Mouse (Mus musculus) layer of hippocampus, postnatal 36 days (tissue): ENCODE results near the gene Rnf157. TPM values are rescaled to one million over a fixed set of nuclear protein-coding genes. Genes with fewer than 3 reads are reported as not detected.

Source experiments
- DNase-seq, 2 experiments: peaks; one replicate each; pipeline ENCODE4 v3.0.0; 2022
- total RNA-seq, 2 experiments: library from RNA; stranded (reverse); gene quantifications; 2 replicates each; pipeline ENCODE4 v1.2.3; 2021

Gene Rnf157
- total RNA-seq, 2 experiments from 2014 or later, result 212 to 247 TPM

GRCm38 (mm10) chr11:116336393-116336792 is 76.4 kb downstream of the Rnf157 start:
- no peak for DNase-seq

DNA sequence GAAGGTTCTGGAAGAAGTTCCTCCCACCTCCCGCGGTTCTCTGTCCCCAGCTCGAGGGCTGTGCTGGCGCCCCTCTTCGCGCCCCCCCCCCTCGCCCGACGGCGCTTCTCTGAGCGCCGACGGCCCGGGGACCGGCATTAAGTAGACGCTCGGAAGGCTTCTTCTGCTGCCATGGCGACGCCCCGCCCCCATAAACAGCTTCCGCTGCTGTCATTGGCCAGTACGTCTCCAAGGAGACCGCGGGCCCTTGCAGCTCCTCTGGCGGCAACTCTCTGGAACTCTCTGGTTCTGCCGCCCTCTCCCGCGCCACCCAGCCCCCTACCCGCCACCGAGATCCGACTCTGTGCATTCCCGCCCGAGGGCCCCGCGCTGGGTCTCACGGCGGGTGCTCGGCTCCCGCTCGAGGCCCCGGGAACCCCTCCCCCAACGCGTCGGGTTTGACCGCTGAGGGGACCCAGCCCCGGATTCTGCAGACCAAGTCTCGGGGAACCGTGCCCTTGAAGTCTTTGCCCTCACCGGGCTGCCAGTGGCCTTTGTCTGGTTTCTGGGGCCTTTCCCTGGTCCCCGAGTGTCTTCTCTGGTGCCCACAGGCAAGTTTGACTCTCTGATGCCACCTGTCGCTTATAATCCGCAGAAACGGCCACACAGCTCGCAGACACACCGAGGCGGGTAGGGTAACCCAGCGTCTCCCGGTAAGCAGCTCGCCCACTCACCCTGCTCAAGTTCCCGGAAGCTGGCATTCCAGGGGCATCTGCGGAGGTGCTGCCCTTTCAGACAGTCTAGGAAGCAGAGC is 77.4 kb downstream of the Rnf157 start, which contains the start of gene Foxj1:
Gene Foxj1, minus strand, starts transcription at position 156 of the 793 bp plus-strand sequence.
- DNase-seq, result peak; percentile 96

DNA sequence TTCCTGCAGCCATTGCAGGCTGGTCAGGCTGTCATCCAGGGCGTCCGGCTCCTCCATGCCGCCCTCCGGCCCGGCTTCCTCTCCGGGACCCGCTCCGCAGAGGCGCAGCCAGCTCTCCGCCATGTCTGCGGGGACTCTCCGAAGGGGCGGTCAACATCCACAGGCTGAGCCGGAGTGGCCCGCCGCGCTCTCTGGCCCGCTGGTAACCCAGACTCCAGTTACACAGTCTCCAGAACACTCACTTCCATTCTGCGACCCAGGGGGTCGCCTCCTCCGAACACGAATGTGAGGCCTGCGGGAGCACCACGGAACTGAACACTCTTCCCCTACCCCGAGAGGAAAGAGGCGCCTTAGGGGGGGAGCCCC is 78.4 kb downstream of the Rnf157 start:
- DNase-seq, result no peak

DNA sequence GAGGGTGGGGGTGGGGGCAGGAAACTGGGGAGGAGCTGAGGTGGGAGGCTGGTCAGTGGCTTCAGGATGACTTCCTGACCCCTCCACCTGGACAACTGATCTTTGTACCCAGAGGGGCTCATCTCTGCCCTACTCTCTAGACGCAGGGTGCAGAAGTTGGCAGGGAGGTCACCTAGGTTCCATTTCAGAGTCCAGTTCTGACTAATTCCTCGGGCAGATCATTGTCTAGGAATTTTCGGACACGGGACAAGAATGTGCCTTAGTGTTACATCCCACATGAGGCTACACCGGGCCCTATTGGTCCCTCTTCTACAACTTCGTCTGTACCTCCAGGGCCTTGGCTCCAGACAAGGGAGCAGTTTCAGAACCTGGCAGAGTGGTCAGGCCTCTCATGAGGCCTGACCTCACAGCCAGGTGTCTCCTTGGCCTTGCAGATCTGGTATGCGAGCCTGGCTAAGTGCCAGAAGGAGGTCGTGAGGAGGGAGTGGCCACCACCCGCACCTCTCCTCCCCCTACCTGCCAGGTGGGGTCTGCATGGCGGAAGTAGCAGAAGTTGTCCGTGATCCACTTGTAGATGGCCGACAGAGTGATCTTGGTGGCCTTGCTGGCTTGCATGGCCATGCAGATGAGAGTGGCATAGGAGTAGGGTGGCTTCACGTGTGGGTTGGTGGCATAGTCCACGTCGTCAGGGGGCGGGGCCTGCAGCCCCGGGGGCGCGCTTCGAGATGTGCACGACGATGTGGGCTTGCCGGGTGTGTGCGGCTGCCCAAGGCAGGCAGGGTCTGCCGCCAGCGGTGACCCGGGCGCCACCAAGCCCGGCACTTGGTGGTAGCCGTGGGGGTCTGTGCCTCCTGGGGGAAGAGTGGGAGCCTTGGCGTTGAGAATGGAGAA is 79.1 kb downstream of the Rnf157 start:
- DNase-seq, result no peak

- DNase-seq, result no peak
Observed at GRCm38 (mm10) chr11:116332983-116333270, 79.9 kb downstream of the Rnf157 start.

GRCm38 (mm10) chr11:116332232-116332982 is 80.4 kb downstream of the Rnf157 start:
- DNase-seq, result peak in 1 of 2 experiments; percentile 46

- DNase-seq, result no peak
Observed at GRCm38 (mm10) chr11:116330211-116330518, 82.7 kb downstream of the Rnf157 start.

DNA sequence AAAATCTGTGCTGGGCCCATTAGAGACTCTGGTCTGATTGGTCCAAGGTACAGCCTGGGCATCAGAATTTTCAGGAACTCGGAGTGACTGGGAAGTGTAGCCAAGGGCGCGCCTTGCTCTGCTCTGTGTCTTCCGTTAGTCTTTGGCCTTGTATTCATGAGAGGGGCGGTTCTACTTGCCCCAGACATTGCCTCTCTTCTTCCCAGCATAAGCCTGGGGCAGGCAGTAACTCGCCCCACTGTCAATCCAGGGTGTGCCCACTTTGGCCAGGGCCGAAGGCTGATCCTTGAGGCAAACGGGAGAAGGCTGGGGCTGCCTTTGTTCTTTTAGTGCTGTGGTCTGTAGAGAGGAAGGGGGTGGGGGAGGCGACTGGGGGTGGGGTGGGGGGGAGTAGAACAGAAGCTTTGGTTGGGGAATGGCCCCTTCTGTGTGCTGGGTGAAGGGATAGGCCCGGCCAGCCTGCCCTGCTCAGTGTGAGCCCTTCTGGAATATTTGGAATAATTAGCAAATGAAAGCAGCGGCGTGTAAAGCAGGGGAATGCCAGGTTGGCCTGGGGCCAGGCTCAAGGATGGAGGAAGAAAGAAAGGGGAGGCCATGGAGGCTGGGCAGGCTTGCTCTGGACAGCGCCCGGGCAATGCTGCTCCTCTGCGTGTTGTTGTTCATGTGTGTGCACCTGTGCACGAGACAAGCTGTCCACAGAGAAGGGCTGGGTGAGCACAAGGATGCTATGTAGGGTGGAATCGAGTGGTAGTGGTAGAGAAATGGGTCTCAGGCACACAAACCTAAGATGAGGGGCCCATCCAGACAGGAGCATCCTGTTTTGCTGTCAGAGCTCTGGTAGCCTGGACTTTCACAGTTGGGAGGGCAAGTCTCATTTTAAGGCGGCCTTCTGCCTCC is 83.3 kb downstream of the Rnf157 start:
- no peak for DNase-seq

DNA sequence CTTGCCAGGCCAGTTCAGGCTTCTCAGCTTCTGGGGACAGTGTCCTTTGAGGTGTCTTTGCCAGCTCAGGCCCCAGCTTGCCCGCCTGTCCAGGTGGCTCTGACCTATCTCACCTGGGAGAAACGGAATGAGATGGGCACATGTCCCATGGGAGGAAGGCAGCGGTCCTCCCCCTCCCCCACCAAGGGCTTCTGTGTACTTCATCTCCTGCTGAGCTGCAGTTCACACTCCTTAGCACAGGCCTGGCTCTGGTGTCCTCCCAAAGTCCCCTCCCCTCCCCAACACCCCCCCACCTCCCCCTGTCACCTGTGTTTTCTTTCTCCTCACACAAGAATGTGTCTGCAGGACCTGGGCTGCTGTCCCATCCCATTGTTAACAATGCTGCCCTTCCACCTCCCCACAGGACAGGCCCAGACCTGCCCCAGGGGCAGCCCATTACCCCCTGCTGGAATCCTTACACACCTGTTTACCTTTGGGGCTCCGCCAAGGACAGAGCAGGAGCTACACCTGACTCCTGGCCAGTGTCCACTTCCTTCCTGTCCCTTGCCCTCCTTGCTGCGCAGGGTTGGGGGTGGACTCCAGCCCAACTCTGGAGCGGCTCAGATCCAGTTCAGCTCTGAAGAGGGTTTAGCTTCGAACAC is 85.7 kb downstream of the Rnf157 start:
- DNase-seq, result no peak

GRCm38 (mm10) chr11:116318719-116319659 is 93.8 kb downstream of the Rnf157 start:
- DNase-seq, result peak; percentile 82 to 86

GRCm38 (mm10) chr11:116312359-116312758 is 100.5 kb downstream of the Rnf157 start:
- no peak for DNase-seq

DNA sequence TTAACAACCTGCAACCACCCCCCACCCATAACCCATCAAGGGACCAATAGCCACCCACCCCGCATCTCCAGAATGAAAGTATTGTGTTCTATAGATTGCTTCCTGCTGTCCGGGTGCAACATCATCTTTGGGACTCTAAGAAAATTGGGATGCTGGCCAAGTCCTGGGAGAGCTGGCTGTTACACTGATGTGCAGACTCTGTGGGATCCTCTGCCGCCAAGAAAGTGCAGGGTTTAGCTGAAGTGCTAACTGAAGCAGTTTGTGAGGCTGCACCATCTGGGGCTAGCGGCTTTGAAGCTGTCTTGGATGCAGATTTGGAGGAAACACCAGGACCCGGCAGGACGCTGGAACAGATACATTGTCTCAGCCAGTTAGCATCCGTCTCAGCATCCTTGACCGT is 101.7 kb downstream of the Rnf157 start:
- no peak for DNase-seq

DNA sequence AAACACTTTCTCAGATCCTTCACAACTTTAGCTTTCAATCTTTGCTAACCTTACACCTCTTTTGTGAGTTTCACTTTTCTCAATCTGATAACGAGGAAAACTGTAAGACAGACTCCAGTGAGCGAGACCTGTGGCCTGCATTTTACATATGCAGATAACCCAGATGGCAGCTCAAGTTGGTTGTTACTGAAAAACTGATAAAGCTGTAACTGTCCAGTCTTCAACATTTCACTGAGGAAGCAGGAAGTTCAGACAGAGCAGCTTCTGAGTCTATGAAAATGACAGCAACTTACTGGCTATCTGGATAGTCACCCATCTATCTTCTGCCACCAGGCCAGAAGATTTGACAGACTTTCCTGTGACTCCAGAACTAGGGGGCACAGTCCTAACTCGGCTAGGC is 103.2 kb downstream of the Rnf157 start:
- no peak for DNase-seq

GRCm38 (mm10) chr11:116307762-116308531 is 104.9 kb downstream of the Rnf157 start:
- DNase-seq, result no peak

DNA sequence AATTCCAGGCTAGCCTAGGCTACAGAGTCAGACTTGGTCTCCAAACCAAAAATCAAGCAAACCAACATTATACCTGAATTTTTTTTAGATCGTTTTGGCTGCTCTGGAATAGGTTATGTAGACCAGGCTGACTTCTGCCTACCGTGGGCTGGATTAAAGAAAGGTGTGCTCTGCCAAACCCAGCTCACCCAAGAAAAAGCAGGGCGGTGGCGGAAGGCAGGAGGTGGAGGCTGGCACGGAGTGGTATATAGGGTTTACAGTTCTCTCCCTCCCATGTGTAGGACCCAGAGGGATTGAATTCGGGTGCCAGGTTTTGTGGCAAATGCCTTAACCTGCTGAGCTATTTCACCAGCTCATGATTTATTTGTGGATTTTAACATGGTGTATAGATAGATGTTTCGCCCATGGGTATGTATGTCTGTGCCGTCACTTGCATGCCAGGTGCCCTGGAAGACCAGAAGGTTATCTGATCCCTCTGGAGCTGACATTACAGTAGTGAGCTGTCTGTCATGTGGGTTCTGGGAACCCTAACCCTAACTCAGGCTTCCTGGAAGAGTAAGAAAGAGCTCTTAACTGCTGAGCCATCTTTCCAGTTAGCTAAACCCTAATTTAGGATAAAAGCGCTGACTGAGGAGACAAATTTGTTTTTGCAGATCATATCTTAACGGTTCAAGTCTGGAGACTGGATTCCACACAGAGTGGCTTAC is 105.7 kb downstream of the Rnf157 start, which contains the start of gene Exoc7:
Gene Exoc7, minus strand, starts transcription at position 215 of the 707 bp plus-strand sequence.
- DNase-seq, result no peak

DNA sequence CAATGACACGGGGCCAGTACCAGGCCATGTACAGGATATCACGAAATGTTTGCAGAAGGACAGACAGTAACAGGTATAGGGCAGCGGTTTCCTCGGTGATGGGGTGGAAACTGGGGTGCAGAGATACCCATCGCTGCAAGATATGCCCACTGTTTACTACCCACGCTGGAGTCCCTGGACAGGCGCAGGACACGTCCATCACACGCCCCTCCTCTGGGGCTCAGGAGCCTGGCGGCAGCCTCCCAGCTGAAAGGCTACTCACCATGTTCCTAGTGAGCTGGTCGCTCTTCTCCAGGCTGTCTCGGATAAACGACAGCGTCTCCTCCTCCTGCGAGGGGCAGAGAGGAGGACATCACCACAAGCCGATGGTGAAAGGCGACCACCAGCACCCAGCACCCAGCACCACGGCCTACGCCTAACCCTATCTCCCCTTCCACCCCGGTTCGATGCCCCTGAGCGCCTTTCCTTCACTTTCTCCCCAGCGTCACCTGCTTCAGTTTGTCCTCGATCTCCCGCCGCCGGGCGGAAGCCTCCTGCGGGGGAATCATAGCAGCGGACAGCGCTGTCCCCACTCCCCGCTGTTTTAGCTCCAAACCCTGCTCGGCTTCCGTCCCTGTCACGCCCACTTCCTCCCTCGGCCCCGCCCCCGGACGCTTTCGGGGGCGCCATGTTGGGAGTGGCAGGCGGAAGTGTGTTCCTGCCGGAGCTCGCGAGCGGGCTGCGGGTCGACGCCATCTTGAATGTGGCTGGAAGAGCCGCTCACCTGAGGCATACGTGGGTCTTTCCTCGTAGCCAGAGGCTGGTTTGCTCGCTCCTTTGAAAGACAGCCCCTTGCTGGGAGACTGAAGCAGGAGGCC is 106.5 kb downstream of the Rnf157 start:
- peak; percentile 88 to 90 for DNase-seq

GRCm38 (mm10) chr11:116305423-116305822 is 107.4 kb downstream of the Rnf157 start:
- no peak for DNase-seq

DNA sequence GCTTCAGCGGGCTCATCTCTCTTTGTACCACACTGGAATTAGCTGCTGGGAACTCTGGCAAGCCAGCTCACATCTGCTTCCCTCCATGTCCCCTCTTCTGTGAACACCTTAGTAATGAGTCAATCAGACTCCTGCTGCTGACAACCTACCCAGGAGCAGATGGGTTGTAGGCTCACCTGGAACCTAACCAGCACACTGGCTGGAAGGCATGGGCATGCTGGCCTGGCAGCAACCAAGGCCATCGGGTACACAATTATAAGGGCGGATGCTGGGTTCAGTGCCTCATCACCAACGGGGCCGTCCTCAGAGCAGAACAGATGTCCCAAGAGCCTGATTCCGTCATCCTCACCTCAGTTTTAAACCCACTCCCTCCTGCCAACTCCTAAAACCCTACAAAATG is 114.2 kb downstream of the Rnf157 start:
- DNase-seq, result no peak
